Comparison of ENCODE assay signal across 38 mouse cellular contexts in genomic region chr4:94591765-94592381, GRCm38 (mm10). TPM values are rescaled to one million over a fixed set of nuclear protein-coding genes. Genes with fewer than 3 reads are reported as not detected.
DNase-seq lines count a peak whose midpoint lies in the region; ATAC-seq and TF ChIP-seq lines count a peak whose summit lies in the region.
"Had no signal": no experiment of that assay in that cellular context is flagged by ENCODE, and none has a peak within 500 bp of the region (broad histone marks: within the 10 kb centered on the region; RNA-seq: fewer than 3 reads in every experiment).

No protein-coding gene starts in this region.

- DNase-seq in kidney, adult 9 months, result peak; percentile 17
- DNase-seq in MEL (ENCODE audit: low read depth, low spot score), result peak; percentile 55
- no peak for DNase-seq in liver, embryonic 11.5 days (ENCODE audit: low spot score)
- DNase-seq in midbrain, embryonic 10.5 days (ENCODE audit: low spot score), result no peak
- DNase-seq: adrenal gland, postnatal 10 days; cerebellum, adult 11 months; cerebellum, adult 9-10 months; cerebellum, postnatal 36 days; embryo, embryonic 11 days; gastrocnemius, postnatal 25 days; heart, adult 2 months; kidney, adult 18-20 months; kidney, postnatal 10 days; layer of hippocampus, adult 9-11 months; lung, adult 2 months; right cerebral cortex, adult 18-20 months; spleen, adult 18-20 months; thymus, adult 2 months had no signal

- TF ChIP-seq EP300 in MEL (IDR thresholded peaks at IDR 0.05; ENCODE audit: low read depth in 1 of 2, low read length in 2 of 2), result no peak

- WGBS in kidney, embryonic 16.5 days, result 73% methylated on average over 4 of the region's 4 CpGs
- WGBS in liver, embryonic 11.5 days, result 59% methylated on average over 4 of the region's 4 CpGs
- 91% methylated on average over 4 of the region's 4 CpGs for WGBS in midbrain, embryonic 13.5 days
- WGBS in midbrain, embryonic 10.5 days, result 91% methylated on average over 4 of the region's 4 CpGs

- no peak for TF ChIP-seq RAD21 in MEL (IDR thresholded peaks at IDR 0.05; ENCODE audit: low read depth, low read length)

- H3K27ac ChIP-seq in kidney, embryonic 16.5 days (ENCODE audit: low read length), result no peak overlapping the region
- no peak overlapping the region for H3K27ac ChIP-seq in MEL (ENCODE audit: control insufficient read depth, low read depth, low read length)
- no peak overlapping the region for H3K27ac ChIP-seq in liver, embryonic 11.5 days (ENCODE audit: low read depth, low read length)
- H3K27ac ChIP-seq in midbrain, embryonic 13.5 days, result no peak overlapping the region
- H3K27ac ChIP-seq in midbrain, embryonic 10.5 days (replicated peaks), result no peak overlapping the region
- H3K27ac ChIP-seq: embryonic facial prominence, embryonic 12.5 days; heart, adult 2 months; hindbrain, embryonic 15.5 days; limb, embryonic 10.5 days; limb, embryonic 15.5 days; neural tube, embryonic 12.5 days had no signal

- H3K4me2 ChIP-seq in kidney, embryonic 16.5 days (replicated peaks; ENCODE audit: low read depth, low read length), result no peak overlapping the region
- H3K4me2 ChIP-seq in liver, embryonic 11.5 days, result 0 out of 2 replicates have a peak overlapping the region, but pooled peaks have one; percentile 7
- H3K4me2 ChIP-seq in midbrain, embryonic 13.5 days (replicated peaks), result no peak overlapping the region
- H3K4me2 ChIP-seq: embryonic facial prominence, embryonic 12.5 days; heart, embryonic 12.5 days; hindbrain, embryonic 15.5 days; limb, embryonic 15.5 days; neural tube, embryonic 12.5 days had no signal

- TF ChIP-seq CTCF in MEL (IDR thresholded peaks at IDR 0.05 in 2 of 3, conservative IDR thresholded peaks at IDR 0.05 in 1 of 3; ENCODE audit: control insufficient read depth in 1 of 3, insufficient read depth in 1 of 3, low read depth in 2 of 3, low read length in 3 of 3, poor library complexity in 1 of 3, severe bottlenecking in 1 of 3), result no peak

- H3K36me3 ChIP-seq in kidney, embryonic 16.5 days (ENCODE audit: insufficient read depth, low read length), result no peaks in the 10 kb centered on the region
- H3K36me3 ChIP-seq in MEL (ENCODE audit: control insufficient read depth in 1 of 2, insufficient read depth in 2 of 2, low read length in 2 of 2), result peaks cover 3 to 25% of the 10 kb centered on the region in 2 experiments
- no peaks in the 10 kb centered on the region for H3K36me3 ChIP-seq in liver, embryonic 11.5 days (ENCODE audit: control insufficient read depth, insufficient read depth, low read length)
- no peaks in the 10 kb centered on the region; the same call in 1 of the 2 replicates for H3K36me3 ChIP-seq in midbrain, embryonic 13.5 days
- H3K36me3 ChIP-seq in midbrain, embryonic 10.5 days, result peaks cover 3% of the 10 kb centered on the region; the same call in 1 of the 2 replicates
- H3K36me3 ChIP-seq: embryonic facial prominence, embryonic 12.5 days; hindbrain, embryonic 15.5 days; limb, embryonic 15.5 days; neural tube, embryonic 12.5 days had no signal

- no peak for ATAC-seq in kidney, embryonic 16.5 days (ENCODE audit: low FRiP score, low TSS enrichment)
- no peak for ATAC-seq in liver, embryonic 11.5 days (replicated peaks; ENCODE audit: low FRiP score)
- peak; percentile 67 for ATAC-seq in megakaryocyte progenitor cell, adult 5-6 weeks (replicated peaks; ENCODE audit: poor library complexity)
- ATAC-seq in midbrain, embryonic 13.5 days, result no peak
- ATAC-seq: forebrain, embryonic 14.5 days had no signal

- H3K79me2 ChIP-seq in MEL (ENCODE audit: control insufficient read depth, insufficient read depth, low read length, poor library complexity), result peaks cover 51% of the 10 kb centered on the region

- no peak overlapping the region for H3K9ac ChIP-seq in kidney, embryonic 16.5 days (replicated peaks; ENCODE audit: low read length)
- H3K9ac ChIP-seq in MEL (ENCODE audit: control insufficient read depth, low read depth, low read length, poor library complexity, severe bottlenecking), result no peak overlapping the region
- no peak overlapping the region for H3K9ac ChIP-seq in liver, embryonic 11.5 days (ENCODE audit: low read depth, low read length)
- H3K9ac ChIP-seq in midbrain, embryonic 13.5 days (replicated peaks), result no peak overlapping the region
- H3K9ac ChIP-seq: embryonic facial prominence, embryonic 12.5 days; heart, embryonic 12.5 days; hindbrain, embryonic 15.5 days; limb, embryonic 15.5 days; neural tube, embryonic 12.5 days had no signal

- H3K4me3 ChIP-seq in kidney, embryonic 16.5 days (ENCODE audit: low read length), result no peak overlapping the region
- H3K4me3 ChIP-seq in MEL (ENCODE audit: control insufficient read depth in 1 of 2, insufficient read depth in 1 of 2, low read depth in 2 of 2, low read length in 2 of 2), result no peak overlapping the region
- H3K4me3 ChIP-seq in liver, embryonic 11.5 days (ENCODE audit: low read depth, low read length), result no peak overlapping the region
- H3K4me3 ChIP-seq in midbrain, embryonic 13.5 days (replicated peaks), result no peak overlapping the region
- H3K4me3 ChIP-seq in midbrain, embryonic 10.5 days, result no peak overlapping the region
- H3K4me3 ChIP-seq: embryonic facial prominence, embryonic 12.5 days; heart, adult 2 months; heart, embryonic 12.5 days; hindbrain, embryonic 15.5 days; limb, embryonic 10.5 days; limb, embryonic 15.5 days; myocyte; neural tube, embryonic 12.5 days had no signal

- TF ChIP-seq POLR2A in MEL (IDR thresholded peaks at IDR 0.05; ENCODE audit: control insufficient read depth in 1 of 2, insufficient read depth in 1 of 2, low read depth in 1 of 2, low read length in 2 of 2, poor library complexity in 1 of 2), result no peak

- H3K4me1 ChIP-seq in kidney, embryonic 16.5 days (ENCODE audit: insufficient read depth, low read length), result peaks cover 12% of the 10 kb centered on the region; the same call in 1 of the 2 replicates
- peaks cover 12 to 21% of the 10 kb centered on the region in 2 experiments for H3K4me1 ChIP-seq in MEL (ENCODE audit: control insufficient read depth in 1 of 2, insufficient read depth in 2 of 2, low read length in 2 of 2)
- peaks cover 11% of the 10 kb centered on the region for H3K4me1 ChIP-seq in liver, embryonic 11.5 days (replicated peaks; ENCODE audit: control insufficient read depth, insufficient read depth, low read length)
- no peaks in the 10 kb centered on the region for H3K4me1 ChIP-seq in midbrain, embryonic 13.5 days (replicated peaks)
- no peaks in the 10 kb centered on the region for H3K4me1 ChIP-seq in midbrain, embryonic 10.5 days
- H3K4me1 ChIP-seq: embryonic facial prominence, embryonic 12.5 days; limb, embryonic 10.5 days; limb, embryonic 15.5 days had no signal

- H3K27me3 ChIP-seq in kidney, embryonic 16.5 days (ENCODE audit: insufficient read depth, low read length), result no peaks in the 10 kb centered on the region
- no peaks in the 10 kb centered on the region for H3K27me3 ChIP-seq in MEL (ENCODE audit: control insufficient read depth in 1 of 2, insufficient read depth in 2 of 2, low read length in 2 of 2)
- H3K27me3 ChIP-seq in liver, embryonic 11.5 days (replicated peaks; ENCODE audit: control insufficient read depth, insufficient read depth, low read length), result no peaks in the 10 kb centered on the region
- no peaks in the 10 kb centered on the region for H3K27me3 ChIP-seq in midbrain, embryonic 13.5 days
- H3K27me3 ChIP-seq in midbrain, embryonic 10.5 days (ENCODE audit: low read depth, poor library complexity, severe bottlenecking), result no peaks in the 10 kb centered on the region
- H3K27me3 ChIP-seq: CH12.LX; embryonic facial prominence, embryonic 12.5 days; heart, embryonic 12.5 days; hindbrain, embryonic 15.5 days; limb, embryonic 15.5 days; neural tube, embryonic 12.5 days had no signal

- no peaks in the 10 kb centered on the region for H3K9me3 ChIP-seq in kidney, embryonic 16.5 days (ENCODE audit: low read length)
- no peaks in the 10 kb centered on the region for H3K9me3 ChIP-seq in MEL (replicated peaks; ENCODE audit: insufficient read depth, low read length)
- H3K9me3 ChIP-seq in liver, embryonic 11.5 days (ENCODE audit: control insufficient read depth, low read length), result no peaks in the 10 kb centered on the region
- H3K9me3 ChIP-seq in midbrain, embryonic 13.5 days, result no peaks in the 10 kb centered on the region
- no peaks in the 10 kb centered on the region for H3K9me3 ChIP-seq in midbrain, embryonic 10.5 days (replicated peaks)
- H3K9me3 ChIP-seq: embryonic facial prominence, embryonic 12.5 days; heart, embryonic 12.5 days; hindbrain, embryonic 15.5 days; limb, embryonic 10.5 days; limb, embryonic 15.5 days; neural tube, embryonic 12.5 days had no signal

RNA-seq across cellular contexts. Expression of gene Plaa, which starts 11.2 kb away (rescaled TPM):
- polyA plus RNA-seq in kidney, embryonic 16.5 days (2015; fragmentation: Nextera tagmentation; extraction: Ambion mirVana), result 70.9 and 73.9 TPM in 2 replicates
- 85.1 and 103 TPM in 2 replicates for total RNA-seq in MEL (2012; rRNA removed)
- 100 to 1,000 TPM in 1 of 2 experiments, 10 to 100 TPM in 1; 63.7 to 102 TPM for polyA plus RNA-seq in MEL (2012; ENCODE audit: insufficient read depth in 1 of 2, insufficient read length in 2 of 2, low read depth in 1 of 2, low replicate concordance in 2 of 2, missing spikeins in 1 of 2)
- polyA plus RNA-seq in liver, embryonic 11.5 days (2014; fragmentation: Nextera tagmentation; extraction: Ambion mirVana), result 77.1 and 81.1 TPM in 2 replicates
- 75.1 and 82.3 TPM in 2 replicates for total RNA-seq in megakaryocyte progenitor cell, adult 5-6 weeks (2015)
- total RNA-seq in megakaryocyte progenitor cell, adult 5-6 weeks (2017), result 102 and 109 TPM in 2 replicates
- 82.0 and 85.1 TPM in 2 replicates for polyA plus RNA-seq in midbrain, embryonic 13.5 days (2015; fragmentation: Nextera tagmentation; extraction: Ambion mirVana)
- 92.6 and 95.1 TPM in 2 replicates for polyA plus RNA-seq in midbrain, embryonic 10.5 days (2016; fragmentation: Nextera tagmentation; extraction: Ambion mirVana)

RNA-seq across cellular contexts. Expression of gene Ift74, which starts 22.4 kb away (rescaled TPM):
- 37.2 and 39.6 TPM in 2 replicates for polyA plus RNA-seq in kidney, embryonic 16.5 days (2015; fragmentation: Nextera tagmentation; extraction: Ambion mirVana)
- 12.3 and 14.5 TPM in 2 replicates for total RNA-seq in MEL (2012; rRNA removed)
- 10 to 100 TPM in 1 of 2 experiments, not detected in 1; 10.2 TPM for polyA plus RNA-seq in MEL (2012; ENCODE audit: insufficient read depth in 1 of 2, insufficient read length in 2 of 2, low read depth in 1 of 2, low replicate concordance in 2 of 2, missing spikeins in 1 of 2)
- 14.8 and 15.0 TPM in 2 replicates for polyA plus RNA-seq in liver, embryonic 11.5 days (2014; fragmentation: Nextera tagmentation; extraction: Ambion mirVana)
- 14.8 and 18.6 TPM in 2 replicates for total RNA-seq in megakaryocyte progenitor cell, adult 5-6 weeks (2015)
- 9.7 and 14.1 TPM in 2 replicates for total RNA-seq in megakaryocyte progenitor cell, adult 5-6 weeks (2017)
- polyA plus RNA-seq in midbrain, embryonic 13.5 days (2015; fragmentation: Nextera tagmentation; extraction: Ambion mirVana), result 39.4 and 42.4 TPM in 2 replicates
- polyA plus RNA-seq in midbrain, embryonic 10.5 days (2016; fragmentation: Nextera tagmentation; extraction: Ambion mirVana), result 59.6 and 65.4 TPM in 2 replicates

RNA-seq across cellular contexts. Expression of gene Caap1, which starts 35.3 kb away (rescaled TPM):
- 16.5 and 19.6 TPM in 2 replicates for polyA plus RNA-seq in kidney, embryonic 16.5 days (2015; fragmentation: Nextera tagmentation; extraction: Ambion mirVana)
- total RNA-seq in MEL (2012; rRNA removed), result 12.8 and 13.0 TPM in 2 replicates
- polyA plus RNA-seq in MEL (2012; ENCODE audit: insufficient read depth in 1 of 2, insufficient read length in 2 of 2, low read depth in 1 of 2, low replicate concordance in 2 of 2, missing spikeins in 1 of 2), result 10 to 100 TPM in 1 of 2 experiments, not detected in 1; 13.9 TPM
- 24.2 TPM in 2 replicates for polyA plus RNA-seq in liver, embryonic 11.5 days (2014; fragmentation: Nextera tagmentation; extraction: Ambion mirVana)
- 26.4 and 27.1 TPM in 2 replicates for total RNA-seq in megakaryocyte progenitor cell, adult 5-6 weeks (2015)
- 16.6 and 23.1 TPM in 2 replicates for total RNA-seq in megakaryocyte progenitor cell, adult 5-6 weeks (2017)
- polyA plus RNA-seq in midbrain, embryonic 13.5 days (2015; fragmentation: Nextera tagmentation; extraction: Ambion mirVana), result 23.4 and 26.5 TPM in 2 replicates
- 24.4 and 27.8 TPM in 2 replicates for polyA plus RNA-seq in midbrain, embryonic 10.5 days (2016; fragmentation: Nextera tagmentation; extraction: Ambion mirVana)

RNA-seq across cellular contexts. Expression of gene Gm10306, which starts 35.5 kb away (rescaled TPM):
- not detected in 2 replicates for polyA plus RNA-seq in kidney, embryonic 16.5 days (2015; fragmentation: Nextera tagmentation; extraction: Ambion mirVana)
- 0.85 and 1.0 TPM in 2 replicates for total RNA-seq in MEL (2012; rRNA removed)
- polyA plus RNA-seq in MEL (2012; ENCODE audit: insufficient read depth in 1 of 2, insufficient read length in 2 of 2, low read depth in 1 of 2, low replicate concordance in 2 of 2, missing spikeins in 1 of 2), result not detected
- polyA plus RNA-seq in liver, embryonic 11.5 days (2014; fragmentation: Nextera tagmentation; extraction: Ambion mirVana), result not detected in 2 replicates
- 0.42 TPM in 1 of 2 replicates, not detected in the other for total RNA-seq in megakaryocyte progenitor cell, adult 5-6 weeks (2015)
- total RNA-seq in megakaryocyte progenitor cell, adult 5-6 weeks (2017), result not detected in 2 replicates
- polyA plus RNA-seq in midbrain, embryonic 13.5 days (2015; fragmentation: Nextera tagmentation; extraction: Ambion mirVana), result 0.61 TPM in 1 of 2 replicates, not detected in the other
- 0.52 TPM in 1 of 2 replicates, not detected in the other for polyA plus RNA-seq in midbrain, embryonic 10.5 days (2016; fragmentation: Nextera tagmentation; extraction: Ambion mirVana)
- total RNA-seq: adrenal gland, postnatal 10 days; ES-E14; gastrocnemius, adult 18-20 months; gastrocnemius, postnatal 25 days; heart, adult 2 months; hematopoietic stem cell, adult 5-6 weeks; left cerebral cortex, postnatal 10 days; midbrain, postnatal 0 days had no signal
- polyA plus RNA-seq: C2C12; embryonic facial prominence, embryonic 12.5 days; heart, adult 2 months; hindbrain, embryonic 15.5 days; intestine, embryonic 14.5 days; limb, embryonic 10.5 days; limb, embryonic 15.5 days; lung, adult 2 months; myocyte; neural tube, embryonic 12.5 days; stomach, embryonic 16.5 days; thymus, adult 2 months had no signal

RNA-seq across cellular contexts. Expression of gene Lrrc19, which starts 58.1 kb away (rescaled TPM):
- 4.6 and 4.8 TPM in 2 replicates for polyA plus RNA-seq in kidney, embryonic 16.5 days (2015; fragmentation: Nextera tagmentation; extraction: Ambion mirVana)
- not detected in 2 replicates for total RNA-seq in MEL (2012; rRNA removed)
- under 1 TPM in 1 of 2 experiments, not detected in 1; 0.04 TPM for polyA plus RNA-seq in MEL (2012; ENCODE audit: insufficient read depth in 1 of 2, insufficient read length in 2 of 2, low read depth in 1 of 2, low replicate concordance in 2 of 2, missing spikeins in 1 of 2)
- 0.13 and 0.30 TPM in 2 replicates for polyA plus RNA-seq in liver, embryonic 11.5 days (2014; fragmentation: Nextera tagmentation; extraction: Ambion mirVana)
- total RNA-seq in megakaryocyte progenitor cell, adult 5-6 weeks (2015), result not detected in 2 replicates
- not detected in 2 replicates for total RNA-seq in megakaryocyte progenitor cell, adult 5-6 weeks (2017)
- 0.59 and 0.86 TPM in 2 replicates for polyA plus RNA-seq in midbrain, embryonic 13.5 days (2015; fragmentation: Nextera tagmentation; extraction: Ambion mirVana)
- polyA plus RNA-seq in midbrain, embryonic 10.5 days (2016; fragmentation: Nextera tagmentation; extraction: Ambion mirVana), result 1.1 and 1.3 TPM in 2 replicates
- total RNA-seq: adrenal gland, postnatal 10 days; CH12.LX; gastrocnemius, adult 18-20 months; gastrocnemius, postnatal 25 days; heart, adult 2 months; hematopoietic stem cell, adult 5-6 weeks; left cerebral cortex, postnatal 10 days; midbrain, postnatal 0 days had no signal
- polyA plus RNA-seq: heart, adult 2 months; lung, adult 2 months; myocyte; thymus, adult 2 months had no signal

Comparison
In these comparisons a context has a peak if more than half of its experiments do, and no peak if none do; other contexts are left out.
1. DNase-seq: peak in kidney, adult 9 months (single experiment) and MEL (single experiment); none in liver, embryonic 11.5 days (single experiment) and midbrain, embryonic 10.5 days (single experiment).